Mouse (Mus musculus) G1E (cell line): ENCODE measurements around the gene Chd9.

Experiments
- CTCF ChIP-seq: IDR thresholded peaks from 2 replicates; pipeline ENCODE4 v1.5.1; 2012; ENCODE audit warnings: low read depth, low read length, inconsistent platforms, mixed read lengths
- GATA1 ChIP-seq: IDR thresholded peaks from 2 replicates; pipeline ENCODE4 v1.6.1; 2012; ENCODE audit warnings: borderline replicate concordance, low read length, inconsistent platforms, mixed read lengths
- POLR2AphosphoS5 ChIP-seq: IDR thresholded peaks from 2 replicates; pipeline ENCODE4 v1.6.1; 2012; ENCODE audit warnings: low read depth, low read length, inconsistent platforms; ENCODE audit not compliant: insufficient replicate concordance

DNA sequence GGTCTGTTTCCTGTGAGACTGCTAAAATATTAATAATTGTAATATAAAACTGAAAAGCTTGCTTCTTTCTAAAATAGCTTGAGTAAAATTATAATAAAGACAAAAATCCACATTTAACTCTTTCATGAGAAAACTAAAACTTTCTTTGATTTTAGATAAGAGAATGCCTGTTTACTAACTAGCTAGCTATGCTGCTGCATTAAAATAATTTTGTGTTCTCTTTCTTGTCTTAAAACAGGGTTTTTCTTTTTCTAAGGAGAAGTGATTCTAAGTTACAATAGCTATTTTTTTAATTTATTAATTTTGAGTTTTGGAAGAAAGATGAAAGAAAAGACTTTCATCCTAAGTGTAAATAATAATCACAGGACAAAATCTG is 127.6 kb downstream of the Chd9 start:
- TF ChIP-seq POLR2AphosphoS5: no peak
- no peak for TF ChIP-seq CTCF
- no peak for TF ChIP-seq GATA1
